23 mouse cellular contexts compared by ENCODE assay signal in the genomic region with DNA sequence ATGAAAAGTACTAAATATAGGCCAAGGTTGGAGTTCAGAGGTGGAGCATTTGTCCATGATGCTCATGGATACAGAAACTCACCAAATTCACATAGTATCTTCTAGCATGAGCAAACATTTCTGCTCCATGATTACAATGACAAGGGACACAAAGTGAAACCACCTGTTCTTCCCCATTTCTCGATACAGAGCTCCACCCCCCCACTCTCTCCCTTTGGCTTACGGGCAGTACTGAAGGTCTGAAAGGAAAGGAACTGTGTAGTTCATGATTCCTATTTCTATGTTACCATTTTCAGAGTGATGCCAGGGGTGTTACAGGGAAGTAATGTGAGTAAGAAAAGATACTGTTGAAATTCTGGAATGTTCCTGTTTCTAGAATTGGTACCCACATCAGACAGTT. TPM values are rescaled to one million over a fixed set of nuclear protein-coding genes. Genes with fewer than 3 reads are reported as not detected.
DNase-seq lines count a peak whose midpoint lies in the region; ATAC-seq and TF ChIP-seq lines count a peak whose summit lies in the region.
"Had no signal": no experiment of that assay in that cellular context is flagged by ENCODE, and none has a peak within 500 bp of the region (broad histone marks: within the 10 kb centered on the region; RNA-seq: fewer than 3 reads in every experiment).

No protein-coding gene starts in this region.

- no peak for TF ChIP-seq RAD21 in MEL (IDR thresholded peaks at IDR 0.05; ENCODE audit: low read depth, low read length)

- no peaks in the 10 kb centered on the region for H3K79me2 ChIP-seq in MEL (ENCODE audit: control insufficient read depth, insufficient read depth, low read length, poor library complexity)

- H3K9me3 ChIP-seq in heart, embryonic 12.5 days (replicated peaks) = no peaks in the 10 kb centered on the region
- no peaks in the 10 kb centered on the region for H3K9me3 ChIP-seq in MEL (replicated peaks; ENCODE audit: insufficient read depth, low read length)
- H3K9me3 ChIP-seq: embryonic facial prominence, embryonic 15.5 days; hindbrain, embryonic 15.5 days; neural tube, embryonic 15.5 days had no signal

- no peaks in the 10 kb centered on the region for H3K4me1 ChIP-seq in heart, embryonic 12.5 days (replicated peaks)
- peaks cover 0 to 5% of the 10 kb centered on the region in 2 experiments; a peak in 2 of 4 replicates for H3K4me1 ChIP-seq in MEL (ENCODE audit: control insufficient read depth in 1 of 2, insufficient read depth in 2 of 2, low read length in 2 of 2)
- H3K4me1 ChIP-seq: hindbrain, embryonic 15.5 days; neural tube, embryonic 15.5 days had no signal

- no peak overlapping the region for H3K4me3 ChIP-seq in heart, embryonic 12.5 days
- peak overlapping the region in 1 of 2 experiments; percentile 52; a peak in 2 of 4 replicates for H3K4me3 ChIP-seq in MEL (ENCODE audit: control insufficient read depth in 1 of 2, insufficient read depth in 1 of 2, low read depth in 2 of 2, low read length in 2 of 2)
- H3K4me3 ChIP-seq: embryonic facial prominence, embryonic 15.5 days; heart, adult 2 months; hindbrain, embryonic 15.5 days; neural tube, embryonic 15.5 days had no signal

- ATAC-seq in heart, embryonic 12.5 days (ENCODE audit: insufficient number of reproducible peaks, low FRiP score) = no peak
- peak; percentile 90 for ATAC-seq in megakaryocyte, adult 5-6 weeks (ENCODE audit: poor library complexity, severe bottlenecking)
- ATAC-seq: forebrain, embryonic 16.5 days; midbrain, embryonic 16.5 days had no signal

- H3K4me2 ChIP-seq in heart, embryonic 12.5 days = no peak overlapping the region
- H3K4me2 ChIP-seq: embryonic facial prominence, embryonic 15.5 days; hindbrain, embryonic 15.5 days; neural tube, embryonic 15.5 days had no signal

- TF ChIP-seq POLR2A in MEL (IDR thresholded peaks at IDR 0.05; ENCODE audit: control insufficient read depth in 1 of 2, insufficient read depth in 1 of 2, low read depth in 1 of 2, low read length in 2 of 2, poor library complexity in 1 of 2) = no peak

- no peaks in the 10 kb centered on the region for H3K27me3 ChIP-seq in heart, embryonic 12.5 days (replicated peaks)
- H3K27me3 ChIP-seq in MEL (ENCODE audit: control insufficient read depth in 1 of 2, insufficient read depth in 2 of 2, low read length in 2 of 2) = peaks cover 2 to 3% of the 10 kb centered on the region in 2 experiments; a peak in 2 of 4 replicates
- no peaks in the 10 kb centered on the region; the same call in 1 of the 2 replicates for H3K27me3 ChIP-seq in splenic B cell, adult 2 months (ENCODE audit: control insufficient read depth, insufficient read depth, low read length, poor library complexity, severe bottlenecking)
- H3K27me3 ChIP-seq: embryonic facial prominence, embryonic 15.5 days; hindbrain, embryonic 15.5 days; neural tube, embryonic 15.5 days had no signal

- no peak overlapping the region for H3K27ac ChIP-seq in heart, embryonic 12.5 days (ENCODE audit: poor library complexity, severe bottlenecking)
- H3K27ac ChIP-seq in MEL (ENCODE audit: control insufficient read depth, low read depth, low read length) = no peak overlapping the region
- H3K27ac ChIP-seq: embryonic facial prominence, embryonic 15.5 days; heart, adult 2 months; hindbrain, embryonic 15.5 days; neural tube, embryonic 15.5 days had no signal

- no peaks in the 10 kb centered on the region for H3K36me3 ChIP-seq in heart, embryonic 12.5 days
- peaks cover 0 to 2% of the 10 kb centered on the region in 2 experiments; a peak in 1 of 4 replicates for H3K36me3 ChIP-seq in MEL (ENCODE audit: control insufficient read depth in 1 of 2, insufficient read depth in 2 of 2, low read length in 2 of 2)
- no peaks in the 10 kb centered on the region for H3K36me3 ChIP-seq in splenic B cell, adult 2 months (ENCODE audit: control insufficient read depth, insufficient read depth, low read length, poor library complexity, severe bottlenecking)
- H3K36me3 ChIP-seq: embryonic facial prominence, embryonic 15.5 days; hindbrain, embryonic 15.5 days; neural tube, embryonic 15.5 days had no signal

- WGBS in heart, embryonic 12.5 days = 77% methylated on average over 2 of the region's 2 CpGs

- TF ChIP-seq EP300 in MEL (IDR thresholded peaks at IDR 0.05; ENCODE audit: low read depth in 1 of 2, low read length in 2 of 2) = no peak

- H3K9ac ChIP-seq in heart, embryonic 12.5 days = no peak overlapping the region
- no peak overlapping the region for H3K9ac ChIP-seq in MEL (ENCODE audit: control insufficient read depth, low read depth, low read length, poor library complexity, severe bottlenecking)
- H3K9ac ChIP-seq: embryonic facial prominence, embryonic 15.5 days; hindbrain, embryonic 15.5 days; neural tube, embryonic 15.5 days had no signal

- TF ChIP-seq CTCF in MEL (IDR thresholded peaks at IDR 0.05 in 2 of 3, conservative IDR thresholded peaks at IDR 0.05 in 1 of 3; ENCODE audit: control insufficient read depth in 1 of 3, insufficient read depth in 1 of 3, low read depth in 2 of 3, low read length in 3 of 3, poor library complexity in 1 of 3, severe bottlenecking in 1 of 3) = no peak

- DNase-seq in heart, adult 11 months = peak; percentile 11
- DNase-seq in MEL (ENCODE audit: low read depth, low spot score) = peak; percentile 28
- DNase-seq in splenic B cell, adult 2 months (ENCODE audit: low read depth, low spot score) = peak; percentile 55
- DNase-seq in cerebellum, adult 9-10 months = no peak
- DNase-seq in adrenal gland, postnatal 10 days = no peak
- no peak for DNase-seq in yolk sac, embryonic 10.5 days (ENCODE audit: low spot score)
- DNase-seq: cerebellum, adult 18-20 months; cerebellum, postnatal 25 days; embryo, embryonic 11 days; gastrocnemius, postnatal 10 days; heart, adult 2 months; heart, postnatal 36 days; kidney, adult 8-10 months; kidney, postnatal 10 days; lung, adult 18-20 months; lung, postnatal 14 days had no signal

TF ChIP-seq in MEL, 35 proteins besides CTCF, POLR2A, EP300 and RAD21:
- TF ChIP-seq GABPA (IDR thresholded peaks at IDR 0.05; ENCODE audit: low read depth, low read length) (no peak), MAFK (IDR thresholded peaks at IDR 0.05; ENCODE audit: borderline replicate concordance, low read depth, low read length) (no peak), GATA1 (IDR thresholded peaks at IDR 0.05; ENCODE audit: low read depth, low read length) (no peak), NRF1 (IDR thresholded peaks at IDR 0.05; ENCODE audit: insufficient read depth, low read depth, low read length, poor library complexity, severe bottlenecking) (no peak), JUND (IDR thresholded peaks at IDR 0.05; ENCODE audit: low read depth, low read length) (no peak)
TF ChIP-seq in MEL: peak in this region for 0.

RNA-seq across cellular contexts. Expression of a gene that starts 32.4 kb away (rescaled TPM):
- 126 and 129 TPM in 2 replicates for polyA plus RNA-seq in heart, embryonic 12.5 days (2016; fragmentation: Nextera tagmentation; extraction: Ambion mirVana)
- total RNA-seq in MEL (2012; rRNA removed) = 30.9 and 31.2 TPM in 2 replicates
- polyA plus RNA-seq in MEL (2012; ENCODE audit: insufficient read depth in 1 of 2, insufficient read length in 2 of 2, low read depth in 1 of 2, low replicate concordance in 2 of 2, missing spikeins in 1 of 2) = 10 to 100 TPM in 1 of 2 experiments, not detected in 1; 39.3 TPM
- 41.2 and 45.0 TPM in 2 replicates for total RNA-seq in megakaryocyte, adult 5-6 weeks (2015)
- total RNA-seq in megakaryocyte, adult 5-6 weeks (2017) = 23.8 and 29.6 TPM in 2 replicates
- 100 to 1,000 TPM; 219 to 227 TPM for total RNA-seq in adrenal gland, postnatal 10 days (2021)

RNA-seq across cellular contexts. Expression of a gene that starts 41.0 kb away (rescaled TPM):
- polyA plus RNA-seq in heart, embryonic 12.5 days (2016; fragmentation: Nextera tagmentation; extraction: Ambion mirVana) = 102 and 111 TPM in 2 replicates
- 39.8 and 46.0 TPM in 2 replicates for total RNA-seq in MEL (2012; rRNA removed)
- polyA plus RNA-seq in MEL (2012; ENCODE audit: insufficient read depth in 1 of 2, insufficient read length in 2 of 2, low read depth in 1 of 2, low replicate concordance in 2 of 2, missing spikeins in 1 of 2) = 10 to 100 TPM in 1 of 2 experiments, not detected in 1; 45.6 TPM
- 154 and 156 TPM in 2 replicates for total RNA-seq in megakaryocyte, adult 5-6 weeks (2015)
- 239 and 259 TPM in 2 replicates for total RNA-seq in megakaryocyte, adult 5-6 weeks (2017)
- 100 to 1,000 TPM; 124 to 138 TPM for total RNA-seq in adrenal gland, postnatal 10 days (2021)

Comparison
In these comparisons a context has a peak if more than half of its experiments do, and no peak if none do; other contexts are left out.
1. DNase-seq: peak in heart, adult 11 months (single experiment), MEL (single experiment) and splenic B cell, adult 2 months (single experiment); none in cerebellum, adult 9-10 months (single experiment), adrenal gland, postnatal 10 days (single experiment) and yolk sac, embryonic 10.5 days (single experiment).